Mouse (Mus musculus): ENCODE data around the gene Il5.
A peak's percentile ranks its signal among the peaks of the same experiment; 100 is the strongest.
"Not testable (repeated sequence)": the region's sequence is repeated elsewhere in the genome, so short reads cannot be mapped to it uniquely, and the experiment has no call there.

The Il5 gene

DNA sequence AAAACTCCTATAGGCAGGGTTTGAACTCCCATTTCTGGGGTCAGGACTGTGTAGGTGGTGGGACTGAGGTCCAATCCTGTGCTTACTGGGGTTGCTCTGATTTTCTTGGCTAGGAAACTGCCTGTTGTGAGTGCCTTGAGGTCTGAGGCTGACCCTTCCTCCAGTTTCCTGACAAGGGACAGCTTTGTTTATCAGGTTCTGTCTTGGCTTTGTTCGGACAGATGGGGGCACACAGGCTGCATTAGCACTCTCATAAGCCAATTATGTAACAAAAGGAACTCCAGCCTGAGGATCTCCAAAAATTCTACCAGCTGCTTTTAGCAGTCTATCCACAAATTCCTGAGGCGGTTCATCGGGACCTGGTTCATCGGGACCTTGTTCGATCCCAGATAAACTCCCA, 21.8 kb downstream of the Il5 start:
- no peak for DNase-seq (ENCODE audit: low spot score in 2 of 2)

DNA sequence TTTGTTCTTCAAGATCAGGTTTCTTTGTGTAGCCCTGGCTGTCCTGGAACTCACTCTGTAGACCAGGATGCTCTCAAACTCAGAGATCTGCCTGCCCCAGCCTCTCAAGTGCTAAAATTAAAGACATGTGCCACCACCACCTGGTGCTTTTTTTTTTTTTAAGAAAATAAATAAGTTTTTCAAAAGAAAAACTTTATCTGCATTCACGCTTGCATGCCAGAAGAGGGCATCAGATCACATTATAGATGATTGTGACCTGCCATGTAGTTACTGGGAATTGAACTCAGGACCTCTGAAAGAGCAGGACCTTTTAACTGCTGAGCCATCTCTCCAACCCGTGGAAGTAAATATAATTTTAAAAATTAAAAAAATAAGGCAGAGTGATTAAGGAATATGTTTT, 24.7 kb downstream of the Il5 start:
- DNase-seq (ENCODE audit: low spot score in 2 of 2): no peak

DNA sequence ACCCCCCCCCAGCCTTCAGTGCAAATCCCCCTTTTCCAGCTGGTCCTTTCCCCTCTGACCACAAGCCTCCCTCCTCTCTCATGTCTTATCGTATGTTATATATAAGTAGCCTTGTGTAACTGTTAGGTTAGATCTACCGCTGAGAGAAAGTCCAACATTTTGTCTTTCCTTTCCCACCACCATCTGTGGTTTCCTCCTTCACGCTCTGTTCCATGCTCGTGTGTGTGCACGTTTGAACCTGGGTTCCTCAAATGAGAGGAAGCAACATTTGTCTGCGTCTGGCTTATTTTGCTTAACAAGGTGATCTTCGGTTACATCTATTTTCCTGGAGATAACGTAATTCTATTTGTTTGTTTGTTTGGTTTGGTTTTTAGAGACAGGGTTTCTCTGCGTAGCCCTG, 27.4 kb downstream of the Il5 start:
- no peak for DNase-seq (ENCODE audit: low spot score in 2 of 2)

DNA sequence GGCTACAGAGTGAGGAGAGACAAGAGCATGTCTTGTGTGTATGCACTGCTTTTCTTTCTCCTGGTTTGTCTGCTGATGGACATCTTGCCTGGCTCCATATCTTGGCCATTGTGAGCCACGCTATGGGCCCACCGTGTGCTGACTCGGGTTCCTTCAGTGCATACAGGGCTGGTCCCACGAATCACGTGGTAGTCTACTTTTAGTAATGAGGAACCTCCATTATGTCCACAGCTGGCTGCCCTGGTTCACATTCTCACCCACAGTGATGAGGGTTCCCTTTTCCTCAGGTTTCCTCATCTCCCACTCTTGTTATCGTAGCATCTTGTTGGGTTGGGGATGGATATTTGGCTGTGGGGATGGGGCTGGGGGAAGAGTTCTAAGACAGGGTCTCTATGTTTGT, 28.0 kb downstream of the Il5 start:
- no peak for DNase-seq (ENCODE audit: low spot score in 2 of 2)

- DNase-seq (ENCODE audit: low spot score in 2 of 2): no peak
These were observed 28.7 kb downstream of the Il5 start for GRCm38 (mm10) chr11:53749306-53749705.

GRCm38 (mm10) chr11:53749716-53750352, 29.2 kb downstream of the Il5 start:
- DNase-seq (ENCODE audit: low spot score in 2 of 2): no peak

- DNase-seq (ENCODE audit: low spot score in 2 of 2): no peak
These were observed 34.5 kb downstream of the Il5 start for GRCm38 (mm10) chr11:53755011-53755595.

DNA sequence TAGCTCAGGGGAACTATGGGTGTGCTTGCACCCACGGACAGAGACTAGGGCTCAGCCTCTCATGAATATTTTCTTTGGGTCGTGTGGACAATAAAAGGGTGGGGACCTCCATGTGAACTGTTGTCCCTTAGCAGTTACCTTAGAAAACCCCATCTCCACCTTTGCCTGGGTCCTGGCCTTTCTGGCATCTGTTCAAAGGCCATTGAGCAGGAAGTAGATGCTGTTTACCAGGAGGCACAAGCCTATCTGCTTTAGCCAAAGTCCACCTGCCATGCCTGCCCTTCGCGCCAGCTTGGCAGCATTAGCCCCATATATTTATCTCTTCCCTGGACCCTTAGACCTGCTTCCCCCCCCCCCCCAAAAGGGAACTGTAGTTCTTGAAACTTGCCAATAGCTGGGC, 37.0 kb downstream of the Il5 start:
- no peak for DNase-seq (ENCODE audit: low spot score in 2 of 2)

- DNase-seq (ENCODE audit: low spot score in 2 of 2): not testable (repeated sequence)
These were observed 37.4 kb downstream of the Il5 start for GRCm38 (mm10) chr11:53758033-53758432.

DNA sequence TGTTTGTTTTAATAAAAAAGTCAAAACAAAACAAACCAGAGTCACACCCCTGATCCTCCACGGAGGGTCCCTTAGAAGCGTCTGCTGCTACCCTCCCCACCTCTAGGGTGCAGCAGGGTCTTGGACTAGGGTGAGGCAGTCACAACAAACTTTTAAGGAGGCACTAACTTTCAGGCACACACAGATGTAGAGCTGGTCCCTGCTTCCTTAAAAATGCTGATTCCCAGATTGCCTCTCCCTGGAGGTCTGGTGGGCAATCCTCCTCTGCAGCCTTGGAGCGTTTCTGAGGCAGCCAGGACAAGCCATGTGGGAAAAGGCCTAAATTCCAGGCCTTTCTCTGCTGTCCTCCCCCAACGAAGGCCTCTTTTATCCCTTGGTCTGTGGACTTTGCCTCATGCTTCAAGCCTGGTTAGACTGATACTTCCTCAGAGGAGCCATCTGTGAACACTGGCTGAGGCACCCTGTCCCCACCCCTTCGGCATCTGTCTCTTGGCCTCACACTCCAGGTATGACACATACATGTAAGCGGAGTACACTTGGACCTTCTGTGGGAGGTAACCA, 38.3 kb downstream of the Il5 start:
- DNase-seq (ENCODE audit: low spot score in 2 of 2): no peak

DNA sequence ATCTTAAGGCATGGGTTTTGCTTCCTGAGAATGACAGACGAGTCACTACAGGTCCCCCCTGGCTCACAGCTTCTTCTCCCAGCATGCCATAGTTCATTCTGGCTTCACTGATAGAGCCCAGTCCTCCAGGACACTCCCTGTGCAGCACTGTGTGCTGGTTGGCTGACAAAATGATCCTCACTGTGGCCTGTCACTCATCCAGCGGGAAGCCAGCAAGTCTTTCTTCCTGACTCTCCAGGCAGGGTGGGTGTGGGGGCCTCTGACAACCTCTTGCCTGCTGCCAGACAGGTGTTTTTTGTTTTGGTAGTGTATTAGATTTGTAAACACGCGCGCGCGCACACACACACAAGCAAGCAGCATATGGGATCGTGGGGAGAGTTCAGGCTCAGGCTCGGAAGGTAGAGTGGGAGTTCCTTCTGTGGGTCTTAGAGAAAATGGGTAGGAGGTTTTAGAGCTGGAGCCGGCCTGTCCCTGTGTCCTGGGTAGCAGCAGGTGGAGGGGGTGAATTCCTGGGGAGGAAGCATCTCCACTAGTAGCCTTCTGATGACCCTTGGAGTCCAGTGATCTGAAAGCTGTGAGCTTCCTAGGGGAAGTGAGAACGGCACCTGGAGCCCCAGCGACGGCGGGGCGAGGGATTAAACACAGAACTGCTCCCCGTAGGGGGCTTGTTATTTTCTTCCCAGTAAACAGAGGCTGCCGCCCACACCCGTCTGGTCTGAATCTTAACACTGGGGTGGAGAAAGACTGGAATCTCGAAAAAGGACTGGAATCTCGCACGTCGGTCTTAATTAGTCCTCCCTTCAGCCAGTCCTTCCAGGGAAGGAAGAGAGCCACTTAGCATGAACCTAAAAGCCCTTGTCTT, 39.2 kb downstream of the Il5 start:
- DNase-seq (ENCODE audit: low spot score in 2 of 2): no peak

DNA sequence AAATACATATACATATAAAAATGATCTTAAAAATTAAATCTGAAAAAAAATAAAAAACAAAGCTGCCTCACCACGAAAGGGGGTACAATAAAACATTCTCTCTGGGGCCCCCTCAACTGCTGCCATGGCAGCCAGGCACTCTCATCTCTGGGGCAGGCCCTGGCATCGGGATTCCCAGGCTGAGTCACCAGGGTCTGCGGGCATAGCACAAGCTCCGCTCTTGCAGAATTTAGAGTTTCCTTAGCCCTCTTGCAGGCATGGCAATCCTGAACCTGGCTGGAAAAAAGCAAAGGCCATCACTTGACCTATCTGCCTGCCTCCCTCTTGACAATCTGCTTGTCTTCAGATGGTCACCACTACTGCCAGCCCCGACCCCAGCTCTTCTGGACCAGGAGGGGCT, 40.7 kb downstream of the Il5 start:
- no peak for DNase-seq (ENCODE audit: low spot score in 2 of 2)

DNA sequence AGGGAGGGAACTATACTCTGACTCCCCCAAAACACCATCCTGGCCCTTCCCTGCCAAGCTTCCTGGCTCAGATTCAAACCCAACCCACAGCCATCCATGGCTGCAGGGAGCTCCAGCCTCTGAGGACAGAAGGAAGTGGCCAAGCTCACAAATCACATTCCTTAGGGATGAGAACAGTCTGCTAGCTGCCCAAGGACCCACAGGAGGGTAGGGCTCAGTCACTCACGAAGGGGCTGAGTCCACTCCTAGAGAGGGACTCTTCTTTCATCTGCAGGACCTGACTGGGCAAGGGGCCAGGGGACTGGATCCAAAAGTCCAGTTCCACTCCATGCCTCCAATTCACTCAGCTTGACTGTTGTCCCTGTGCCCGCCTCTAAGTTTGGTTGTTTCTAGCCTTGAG, 41.2 kb downstream of the Il5 start:
- peak; percentile 36 to 53 for DNase-seq (ENCODE audit: low spot score in 2 of 2)

GRCm38 (mm10) chr11:53762426-53762825, 41.8 kb downstream of the Il5 start:
- DNase-seq (ENCODE audit: low spot score in 2 of 2): no peak

DNA sequence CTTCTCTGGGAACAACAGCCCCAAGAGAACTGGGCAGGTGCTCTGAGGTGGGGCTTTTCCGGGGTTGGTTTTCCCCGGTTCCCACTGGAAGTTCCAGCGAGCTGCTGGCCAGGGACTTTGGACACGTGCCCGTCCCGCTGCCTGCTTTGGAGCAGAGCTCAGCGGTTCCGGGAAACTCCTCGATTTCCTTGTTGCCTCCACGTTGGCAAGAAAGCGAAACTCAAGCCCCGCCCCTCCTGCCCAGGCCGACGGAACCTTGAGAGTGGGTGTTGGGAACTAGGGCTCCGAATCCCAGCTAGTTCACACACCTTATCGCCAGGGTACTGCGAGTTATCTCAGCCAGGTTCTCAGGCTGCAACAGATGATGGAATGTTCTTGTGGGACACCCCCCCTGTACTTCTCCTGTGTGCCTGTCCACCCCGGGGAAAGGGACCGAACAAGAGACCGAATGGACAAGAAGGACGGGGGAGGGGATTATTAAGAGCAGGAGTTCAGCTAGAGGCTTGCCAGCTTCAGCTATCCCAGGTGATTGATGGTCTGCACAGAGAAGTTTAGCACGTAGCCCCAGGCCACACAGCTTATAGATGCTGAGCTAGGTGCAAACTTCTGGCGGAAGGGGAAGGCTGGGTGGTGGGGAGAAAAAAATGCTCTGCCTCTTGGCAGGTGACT, 42.4 kb downstream of the Il5 start:
- DNase-seq (ENCODE audit: low spot score in 2 of 2): peak in 1 of 2 experiments; percentile 42

DNA sequence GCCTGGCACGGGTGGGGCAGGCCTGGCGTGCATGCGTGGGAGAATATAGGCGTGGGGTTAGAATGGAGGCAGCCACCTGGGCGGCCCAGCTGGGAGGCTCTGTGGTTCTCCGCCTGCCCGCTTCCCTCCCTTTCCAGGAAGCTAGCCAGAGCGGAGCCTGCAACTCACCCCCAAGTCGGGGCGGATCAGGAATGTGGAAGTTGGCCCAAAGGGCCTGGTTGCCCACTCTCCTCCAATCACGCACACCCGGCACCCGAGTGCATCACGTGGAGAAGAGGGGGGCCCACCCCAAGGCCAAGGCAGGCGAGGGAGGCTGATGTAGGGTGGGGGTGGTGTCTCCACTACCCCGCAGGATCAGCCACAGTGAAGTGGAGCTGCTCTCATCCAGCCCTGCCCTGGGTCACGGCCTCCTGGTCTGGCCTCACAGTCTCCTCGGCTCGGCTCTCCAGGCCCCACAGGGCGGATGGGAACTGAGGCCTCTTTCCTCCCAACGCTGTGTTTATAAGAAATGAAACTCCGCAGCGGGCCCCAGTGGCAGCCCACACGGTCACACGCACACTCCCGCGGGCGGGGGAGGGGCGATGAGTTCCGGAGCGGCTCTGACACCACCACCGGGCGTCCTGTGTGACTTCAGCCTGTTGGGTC, 43.0 kb downstream of the Il5 start:
- peak; percentile 46 to 71 for DNase-seq (ENCODE audit: low spot score in 2 of 2)

GRCm38 (mm10) chr11:53764581-53764980, 44.0 kb downstream of the Il5 start:
- DNase-seq (ENCODE audit: low spot score in 2 of 2): no peak

DNA sequence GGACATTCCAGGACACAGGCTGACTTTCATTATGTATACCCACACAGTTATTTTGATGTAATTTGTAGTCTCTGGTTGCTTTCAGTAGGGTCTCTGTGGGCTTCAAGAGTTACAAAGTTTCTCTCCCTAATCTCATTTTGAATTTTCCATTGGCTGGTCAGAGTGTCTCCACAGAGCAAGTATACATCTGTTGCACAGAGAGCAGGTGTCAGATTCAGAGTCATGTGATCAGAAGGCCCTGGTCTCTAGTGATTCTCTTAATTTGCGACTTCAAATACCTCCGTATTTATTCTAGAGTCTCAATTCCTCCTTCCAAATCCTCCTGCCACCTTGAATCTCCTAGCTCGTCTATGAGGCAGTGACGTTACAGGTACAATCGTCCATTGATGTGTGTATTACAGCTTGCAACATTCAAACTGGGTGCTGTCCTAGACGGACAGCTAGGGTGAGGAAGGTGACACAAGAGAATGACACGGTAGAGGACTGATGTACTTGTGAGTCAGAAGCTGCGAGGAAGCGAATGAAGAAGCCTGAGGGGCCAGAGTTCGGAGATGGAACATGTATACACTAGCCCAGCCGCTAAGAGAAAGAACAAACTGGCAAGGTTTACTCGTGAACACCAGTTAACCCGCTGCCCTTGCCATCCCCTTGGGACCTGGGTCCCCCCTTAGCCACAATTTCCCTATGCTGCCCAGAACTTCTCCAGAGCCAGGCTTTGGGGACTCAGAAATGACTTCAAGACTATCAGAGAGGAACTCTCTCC, 48.0 kb downstream of the Il5 start:
- DNase-seq (ENCODE audit: low spot score in 2 of 2): no peak

- no peak for DNase-seq (ENCODE audit: low spot score in 2 of 2)
These were observed 48.6 kb downstream of the Il5 start for GRCm38 (mm10) chr11:53769185-53769576.

DNA sequence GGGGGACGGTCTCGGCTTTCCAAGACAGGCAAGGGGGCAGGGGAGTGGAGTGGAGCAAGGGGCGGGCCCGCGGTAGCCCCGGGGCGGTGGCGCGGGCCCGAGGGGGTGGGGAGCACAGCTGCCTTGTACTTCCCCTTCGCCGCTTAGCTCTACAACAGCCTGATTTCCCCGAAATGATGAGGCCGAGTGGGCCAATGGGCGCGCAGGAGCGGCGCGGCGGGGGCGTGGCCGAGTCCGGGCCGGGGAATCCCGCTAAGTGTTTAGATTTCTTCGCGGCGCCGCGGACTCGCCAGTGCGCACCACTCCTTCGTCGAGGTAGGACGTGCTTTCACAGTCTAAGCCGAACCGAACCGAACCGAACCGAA, 49.1 kb downstream of the Il5 start, which contains the start of gene Irf1:
TSS of gene Irf1 (plus strand) at position 255 of the 365 bp plus-strand sequence.
- DNase-seq (ENCODE audit: low spot score in 2 of 2): peak; percentile 73 to 78
